Mouse (Mus musculus): ENCODE data around the gene Aff1.
A peak's percentile ranks its signal among the peaks of the same experiment; 100 is the strongest.

The Aff1 gene

DNA sequence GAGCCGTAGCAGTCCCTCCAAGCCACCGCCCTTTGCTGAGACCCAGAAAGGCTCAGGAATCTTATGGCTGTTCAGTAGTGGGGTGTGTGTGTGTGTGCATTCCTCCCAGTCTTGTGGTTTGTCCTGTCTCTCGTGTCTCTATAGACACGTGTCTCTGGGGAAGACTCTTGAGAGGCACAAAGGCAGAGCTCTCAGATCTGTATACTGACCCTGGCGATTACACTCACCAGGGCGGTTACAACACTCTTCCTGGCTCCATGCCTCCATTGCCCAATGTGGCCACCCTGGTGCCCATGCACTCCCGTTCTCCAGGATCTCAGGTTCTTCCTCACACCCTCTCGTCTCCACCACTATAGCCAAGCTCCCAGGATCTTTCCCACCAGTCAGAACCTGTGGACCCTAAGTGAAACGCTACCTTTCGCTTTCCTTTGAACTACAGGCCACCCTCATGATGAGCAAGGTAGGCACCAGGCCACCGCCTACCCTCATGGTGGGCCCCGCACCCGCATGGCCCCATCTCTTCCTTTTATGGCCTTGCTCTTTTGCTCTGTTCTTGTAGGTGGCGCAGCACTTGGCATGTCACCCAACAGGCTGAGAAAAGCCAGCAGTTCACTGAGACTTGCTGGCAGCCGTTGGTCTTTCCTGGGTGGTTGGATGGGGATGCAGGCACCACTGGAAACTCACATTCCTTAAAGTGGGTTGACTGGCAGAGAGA lies 146.5 kb downstream of the Aff1 start:
- no peak for DNase-seq (ENCODE audit: low spot score in 2 of 2)

DNA sequence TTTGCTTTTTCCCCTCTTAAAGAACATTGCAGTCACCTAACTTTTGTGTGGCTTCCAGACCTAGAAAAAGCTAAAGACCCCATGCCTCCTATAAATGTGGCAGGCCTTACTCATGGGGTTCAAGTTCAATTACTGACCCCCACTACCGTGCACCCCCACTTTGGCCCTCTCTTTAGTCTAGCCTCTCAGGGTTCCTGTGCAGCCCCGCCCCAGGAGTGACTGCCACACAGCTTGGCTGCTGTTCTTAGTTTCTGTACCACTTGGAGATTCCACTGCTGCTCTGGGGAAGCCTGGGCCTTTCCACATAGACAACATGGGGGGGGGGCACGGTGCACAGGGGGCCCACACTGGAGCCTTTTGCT lies 147.1 kb downstream of the Aff1 start:
- no peak for DNase-seq (ENCODE audit: low spot score in 2 of 2)

DNA sequence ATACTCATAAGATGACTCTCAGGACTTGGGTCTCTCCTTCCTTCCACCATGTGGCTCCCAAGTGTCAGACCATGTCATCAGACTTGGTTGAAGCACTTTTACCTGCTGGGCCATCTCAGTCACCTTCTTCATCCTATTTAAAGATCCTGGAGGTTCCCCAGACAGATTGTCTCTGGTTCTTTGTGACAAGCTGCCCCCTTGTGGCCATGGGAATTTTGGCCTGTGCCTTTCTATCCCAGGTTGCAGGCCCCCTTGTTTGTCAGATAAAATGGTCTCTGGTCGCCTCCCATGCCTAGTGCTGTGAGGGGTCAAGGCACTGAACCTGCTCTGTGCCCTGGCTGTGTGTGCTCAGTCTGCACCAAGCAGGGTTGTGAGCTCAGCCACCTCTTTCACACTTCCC lies 151.8 kb downstream of the Aff1 start:
- peak in 1 of 2 experiments; percentile 31 for DNase-seq (ENCODE audit: low spot score in 2 of 2)

DNA sequence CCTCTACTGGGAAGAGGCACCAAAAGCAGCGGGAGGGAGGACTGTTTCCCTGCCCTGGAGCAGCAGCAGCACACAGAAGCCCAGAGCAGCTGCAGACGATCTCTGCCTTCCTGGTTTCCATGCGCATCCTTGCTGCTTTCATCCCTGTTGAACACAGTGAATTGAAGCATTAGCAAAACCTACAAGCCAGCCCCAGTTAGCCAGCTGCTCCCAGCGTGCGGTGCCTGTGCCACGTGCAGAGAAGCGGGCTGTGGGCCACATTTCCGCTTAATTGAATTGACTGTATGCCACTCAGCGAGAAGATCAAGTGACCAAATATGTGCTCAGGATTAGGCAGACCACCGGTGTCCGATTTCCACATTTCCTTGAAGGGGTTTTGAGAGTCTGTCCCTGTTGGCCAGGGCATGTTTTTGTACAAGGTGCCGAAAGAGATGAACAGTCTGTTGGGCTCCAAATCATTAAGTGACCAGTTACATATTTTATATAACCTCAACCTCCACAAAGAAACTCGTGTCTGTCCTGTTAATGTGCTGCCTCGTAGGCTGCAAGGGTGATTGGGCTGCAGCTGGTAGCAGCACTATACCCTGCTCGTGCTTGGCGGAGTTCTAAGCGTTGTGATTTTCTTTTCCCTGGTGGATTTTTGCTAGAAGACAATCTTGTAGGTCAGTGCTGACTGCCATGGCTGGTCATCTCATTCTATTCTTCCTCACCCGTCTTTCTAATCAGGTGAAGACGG lies 153.4 kb downstream of the Aff1 start:
- no peak for DNase-seq (ENCODE audit: low spot score in 2 of 2)

DNA sequence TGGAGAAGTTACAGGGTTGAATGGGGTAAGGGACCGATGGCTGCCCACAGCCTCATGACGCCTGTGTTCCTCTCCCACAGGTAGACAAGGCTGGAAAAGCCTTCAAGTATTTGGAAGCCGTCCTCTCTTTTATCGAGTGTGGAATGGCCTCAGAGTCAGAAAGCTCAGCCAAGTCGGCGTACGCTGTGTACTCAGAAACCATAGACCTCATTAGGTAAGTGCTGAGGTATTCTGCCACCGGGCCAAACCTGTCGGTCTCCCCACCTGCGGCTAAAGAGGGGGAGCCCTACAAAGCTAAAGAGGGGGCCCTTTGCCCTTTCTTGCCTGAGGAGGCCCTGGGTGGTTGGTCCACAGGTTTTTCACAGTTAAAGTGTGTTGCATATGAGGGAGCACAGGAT lies 154.0 kb downstream of the Aff1 start:
- DNase-seq (ENCODE audit: low spot score in 2 of 2), result no peak

DNA sequence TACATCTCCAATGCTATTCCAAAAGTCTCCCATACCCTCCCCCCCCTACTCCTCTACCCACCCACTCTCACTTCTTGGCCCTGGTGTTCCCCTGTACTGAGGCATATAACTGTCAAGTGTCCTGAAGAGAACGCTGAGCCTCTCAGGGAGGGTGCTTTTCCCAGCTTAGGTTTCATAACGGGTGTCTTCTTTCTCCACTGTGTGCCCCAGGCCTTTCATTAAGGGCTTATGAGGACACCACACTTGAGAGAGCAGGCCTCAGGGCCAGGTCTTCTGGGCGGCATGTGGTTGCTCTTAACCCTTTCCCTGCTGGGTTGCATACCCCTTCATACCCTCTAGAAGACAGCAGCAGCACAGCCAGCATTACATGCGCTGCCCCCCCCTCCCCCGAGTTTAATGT lies 154.4 kb downstream of the Aff1 start:
- DNase-seq (ENCODE audit: low spot score in 2 of 2), result no peak

DNA sequence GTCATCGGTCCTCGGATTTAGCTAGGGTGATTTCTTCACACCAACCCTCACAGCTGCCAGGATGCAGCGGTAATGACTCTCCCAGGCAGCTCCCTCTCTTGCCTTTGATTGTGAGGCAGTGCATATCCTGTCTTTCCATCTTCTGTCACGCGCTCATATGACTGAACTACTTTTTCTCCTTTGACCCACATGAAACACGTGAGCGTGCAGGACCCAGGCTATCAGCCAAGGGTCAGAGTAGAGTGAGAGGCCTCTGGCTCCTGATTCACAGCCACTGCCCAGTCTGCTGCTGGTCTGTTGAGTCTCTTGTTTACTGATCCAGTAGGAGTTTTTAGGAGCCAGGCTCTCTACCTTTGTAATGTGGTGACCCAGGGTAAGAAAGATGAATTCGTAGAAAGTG lies 156.4 kb downstream of the Aff1 start:
- DNase-seq (ENCODE audit: low spot score in 2 of 2), result no peak

DNA sequence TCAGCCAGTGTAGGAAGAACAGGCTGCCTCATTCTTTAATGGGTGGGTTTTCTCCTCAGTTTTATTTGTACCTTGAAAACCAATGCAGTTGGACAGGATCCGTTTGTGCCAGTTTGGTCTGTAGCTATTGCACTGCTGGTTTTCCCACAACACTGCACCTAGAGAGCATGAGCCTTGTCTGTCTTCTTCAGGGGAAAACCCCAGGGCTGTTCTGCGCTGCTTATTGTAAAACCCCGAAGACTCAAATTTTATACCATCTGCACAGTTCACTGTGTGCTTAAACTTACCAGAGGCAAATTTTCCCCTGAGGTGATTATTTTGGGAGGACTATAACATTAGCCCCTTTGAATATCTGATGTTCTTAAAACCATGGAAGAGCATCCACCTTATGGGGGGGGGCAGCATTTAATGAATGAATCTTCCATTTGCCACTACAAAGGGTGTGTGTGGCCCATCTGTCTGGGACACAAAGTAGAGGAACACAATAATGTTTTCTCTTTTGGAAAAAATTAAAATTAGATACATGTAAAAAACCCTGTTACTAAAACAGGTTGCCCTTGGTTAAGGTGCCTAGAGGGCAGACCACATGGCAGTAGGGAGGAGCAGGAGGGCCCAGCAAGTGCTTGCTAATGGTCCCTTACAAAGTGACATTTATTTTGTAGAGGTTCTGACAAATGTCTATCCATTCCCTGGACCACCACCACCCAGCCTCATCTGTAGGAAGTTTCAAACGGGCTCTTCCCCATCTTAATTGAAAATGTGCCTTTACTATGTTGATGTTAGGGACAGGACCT lies 160.8 kb downstream of the Aff1 start:
- DNase-seq (ENCODE audit: low spot score in 2 of 2), result no peak

DNA sequence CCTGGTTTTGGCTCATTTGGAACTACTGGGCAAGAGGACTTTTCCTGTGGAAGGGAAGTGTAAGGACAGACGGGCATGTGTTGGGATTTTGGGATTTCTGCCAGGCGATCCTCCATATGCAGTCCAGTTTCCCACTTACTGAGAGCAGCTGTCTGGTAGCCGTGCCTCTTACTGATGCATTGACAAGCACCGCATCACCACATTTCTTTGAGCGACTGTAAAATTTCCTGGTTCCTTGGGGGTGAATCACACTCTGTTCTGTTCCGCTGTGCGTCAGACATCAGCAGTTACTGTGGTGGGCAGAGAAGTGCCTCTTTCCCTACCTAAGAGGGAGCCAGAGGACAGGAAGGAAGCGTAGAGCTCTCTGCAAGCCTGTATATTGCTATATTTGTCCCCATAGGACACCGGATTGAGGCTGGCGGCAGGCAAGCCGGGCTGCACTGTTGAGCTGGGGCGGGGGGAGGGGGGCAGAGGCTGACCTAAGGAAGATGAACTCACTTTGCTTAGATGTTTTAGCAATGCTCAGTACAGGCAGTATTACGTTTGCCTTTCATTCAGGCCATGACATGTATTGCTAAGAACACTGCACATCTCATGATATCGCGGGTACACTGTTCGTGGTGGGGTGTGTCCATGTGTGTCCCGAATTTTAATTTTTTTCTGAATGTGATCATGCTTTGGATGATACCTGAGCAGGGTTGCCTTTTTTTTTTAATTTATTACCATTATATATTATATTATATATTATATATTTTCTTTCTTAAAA lies 162.1 kb downstream of the Aff1 start:
- no peak for DNase-seq (ENCODE audit: low spot score in 2 of 2)

DNA sequence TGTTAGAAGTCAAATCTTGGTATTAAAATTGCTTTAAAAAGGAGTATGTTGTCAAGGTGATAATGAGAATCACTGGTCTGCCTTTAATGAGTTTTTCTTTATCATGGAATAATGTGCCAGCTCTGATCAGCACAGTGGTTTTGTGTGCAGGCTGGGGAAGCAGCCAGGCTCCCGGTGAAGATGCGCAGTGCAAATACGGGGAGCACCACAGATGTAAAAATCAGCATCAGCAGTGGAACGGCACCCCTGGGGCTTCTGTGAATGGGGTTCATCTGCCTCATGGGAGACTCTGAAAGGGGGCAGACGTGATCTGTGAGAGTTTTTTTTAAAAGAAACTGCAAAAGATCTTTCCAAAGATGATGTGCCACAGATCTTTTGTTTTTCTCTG lies 162.6 kb downstream of the Aff1 start:
- no peak for DNase-seq (ENCODE audit: low spot score in 2 of 2)

DNA sequence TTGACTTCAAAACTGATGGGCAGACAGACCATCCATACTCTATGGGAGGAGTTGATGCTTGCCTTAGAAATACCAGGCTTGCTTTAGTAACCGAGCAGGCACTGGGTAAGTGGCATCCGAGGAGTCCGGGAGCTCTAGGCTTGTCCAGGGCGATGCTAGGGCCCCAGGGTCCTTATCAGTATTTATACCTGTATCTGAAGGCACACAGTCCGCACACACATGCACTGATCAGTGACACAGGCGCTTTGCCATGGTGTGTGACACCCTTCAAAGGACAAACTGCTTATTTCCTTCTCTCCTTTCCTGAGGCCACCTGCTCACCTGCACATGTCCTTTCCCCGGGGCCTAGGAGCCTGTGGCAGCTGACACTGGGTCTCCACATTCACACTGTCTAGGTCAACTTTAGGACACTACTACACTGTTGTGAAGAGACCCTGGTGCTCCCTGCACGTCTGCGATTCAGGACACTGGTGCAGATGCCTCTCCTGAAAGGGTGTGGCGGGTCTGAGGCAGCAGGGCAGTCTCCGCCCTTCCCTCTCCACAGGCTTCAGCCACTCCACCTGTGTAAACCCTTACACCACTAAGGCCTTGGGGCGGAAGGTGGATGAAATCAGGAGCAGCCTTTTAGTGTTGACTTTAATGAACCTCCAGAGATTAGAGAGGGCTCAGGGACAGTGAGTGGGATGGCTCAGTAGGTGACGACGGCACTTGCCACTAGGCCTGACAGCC lies 163.5 kb downstream of the Aff1 start:
- no peak for DNase-seq (ENCODE audit: low spot score in 2 of 2)

DNA sequence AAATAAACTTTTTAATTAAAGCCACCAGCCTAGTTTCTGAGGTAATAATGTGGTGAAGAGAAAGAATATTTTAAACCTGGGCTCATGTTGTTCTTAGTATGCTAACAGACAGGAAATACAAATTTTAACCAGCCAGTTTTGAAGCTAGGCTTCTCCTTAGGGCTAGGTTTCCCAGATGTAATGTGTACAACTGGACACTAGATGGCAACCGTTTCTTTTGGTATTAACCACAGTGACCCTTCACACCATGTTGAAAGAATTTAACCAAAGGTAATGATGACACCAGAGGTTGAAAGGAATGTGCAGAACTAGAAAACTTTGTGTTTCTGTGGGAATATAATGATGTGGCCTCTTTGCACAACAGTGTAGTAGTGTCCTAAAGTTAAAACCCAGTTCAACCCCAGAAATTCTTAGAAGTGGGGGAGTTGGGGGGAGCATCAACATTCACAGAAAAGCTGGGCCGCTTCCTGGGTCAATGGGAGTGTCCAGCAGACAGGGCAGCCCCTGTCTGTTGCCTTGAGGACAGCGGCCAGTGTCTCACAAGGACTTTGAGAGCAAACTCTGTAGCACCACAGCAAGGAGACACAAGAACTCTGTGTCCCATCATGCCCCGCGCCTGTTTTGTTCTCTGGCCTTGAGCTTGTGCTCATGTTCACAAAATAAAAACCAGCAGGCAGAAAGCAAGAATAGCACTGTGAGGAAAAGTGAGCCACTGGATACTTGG lies 164.3 kb downstream of the Aff1 start:
- peak in 1 of 2 experiments; percentile 26 for DNase-seq (ENCODE audit: low spot score in 2 of 2)

DNA sequence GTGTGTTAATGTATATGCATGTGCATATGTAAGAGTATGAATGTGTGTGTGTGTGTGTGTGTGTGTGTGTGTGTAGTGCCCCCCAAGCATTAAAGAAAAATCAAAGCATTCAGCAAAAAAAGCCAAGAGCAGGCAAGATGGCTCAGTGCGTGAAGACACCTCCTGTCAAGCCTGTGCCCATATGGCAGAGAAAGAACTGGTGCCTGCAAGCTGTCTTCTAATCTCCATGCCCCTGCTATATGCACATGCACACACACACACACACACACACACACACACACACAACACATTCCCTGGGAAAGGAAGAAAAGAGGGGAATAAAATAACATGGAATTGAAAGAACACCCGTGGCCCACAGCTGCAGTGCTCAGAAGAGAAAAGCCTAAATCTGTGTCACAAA lies 165.0 kb downstream of the Aff1 start:
- DNase-seq (ENCODE audit: low spot score in 2 of 2), result no peak

DNA sequence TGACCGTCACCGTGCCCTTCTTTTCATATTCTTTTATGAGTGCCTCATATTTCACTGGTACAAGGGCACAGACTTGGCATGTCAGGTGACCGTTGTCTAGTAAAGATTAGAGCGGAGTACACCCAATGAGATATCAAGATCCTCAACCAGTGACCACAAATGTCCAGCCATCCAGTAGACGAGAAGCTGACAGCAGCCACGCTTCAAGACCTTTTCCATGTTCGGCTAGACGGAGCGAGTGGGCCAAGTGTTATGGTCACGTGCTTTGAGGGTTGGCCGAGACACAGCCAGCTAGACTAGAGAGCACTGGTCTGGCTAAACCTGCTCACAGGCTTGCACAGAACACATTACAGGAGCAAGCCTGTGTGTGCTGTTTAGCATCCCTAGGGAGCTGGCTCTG lies 168.4 kb downstream of the Aff1 start:
- no peak for DNase-seq (ENCODE audit: low spot score in 2 of 2)

DNA sequence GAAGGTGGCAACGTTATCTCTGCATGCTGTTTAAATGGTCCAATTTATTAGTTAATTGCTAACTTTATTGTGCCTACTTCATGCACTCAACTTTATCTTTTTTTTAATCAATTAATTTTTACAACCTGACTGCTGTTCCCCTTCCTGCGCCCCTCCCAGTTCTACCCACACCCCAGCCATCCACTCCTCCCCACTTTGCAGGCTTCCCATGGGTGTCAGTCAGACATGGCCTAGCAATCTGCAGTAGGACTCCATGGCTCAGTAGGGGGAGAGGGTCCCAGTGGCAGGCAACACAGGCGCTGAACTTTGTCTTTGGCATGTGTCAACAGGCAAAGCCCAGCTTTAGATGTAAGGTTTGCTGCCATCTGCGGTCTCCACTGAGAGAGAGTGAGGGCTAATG lies 171.6 kb downstream of the Aff1 start:
- no peak for DNase-seq (ENCODE audit: low spot score in 2 of 2)

DNA sequence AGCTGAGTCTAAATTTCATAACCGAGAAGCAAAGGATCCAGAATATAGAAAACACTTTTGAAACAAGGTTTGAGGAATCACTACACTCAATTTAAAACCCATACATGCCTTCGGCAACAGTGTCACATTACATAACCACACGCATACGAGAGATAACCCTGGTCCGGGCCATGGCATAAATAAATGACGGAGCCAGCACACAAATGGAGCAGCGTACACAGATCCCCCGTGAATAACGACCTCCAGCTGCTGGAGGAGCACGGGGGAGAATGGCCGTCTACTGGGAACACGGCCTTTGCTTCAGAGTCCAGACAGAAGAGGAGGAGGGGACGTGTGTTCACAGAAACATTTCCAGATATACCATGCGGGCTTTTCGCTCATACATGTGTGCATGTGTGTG lies 197.6 kb downstream of the Aff1 start:
- DNase-seq (ENCODE audit: low spot score in 2 of 2), result no peak

DNA sequence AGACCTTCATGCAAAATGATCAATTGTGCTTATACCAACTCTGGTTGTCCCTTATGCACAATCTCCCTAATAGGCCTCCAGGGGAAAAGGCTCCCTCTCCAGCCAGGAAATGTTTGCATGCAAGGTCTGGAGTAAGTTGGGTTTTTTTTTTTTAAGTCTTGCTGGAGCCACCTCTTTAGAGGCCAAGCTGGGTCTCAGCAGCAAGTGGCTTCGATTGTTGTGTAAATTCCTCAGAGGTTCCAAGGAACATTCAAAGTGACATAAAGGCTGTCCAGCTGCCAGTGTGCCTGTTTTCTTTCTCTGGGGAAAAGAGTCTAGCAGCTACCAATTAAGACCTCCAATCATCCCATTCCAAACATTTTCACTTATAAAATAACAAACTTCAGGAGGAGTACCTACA lies 206.1 kb downstream of the Aff1 start:
- DNase-seq (ENCODE audit: low spot score in 2 of 2), result no peak

All from spleen, postnatal 14 days (tissue).